Mouse (Mus musculus): ENCODE results near the gene Scyl2. TPM values are rescaled to one million over a fixed set of nuclear protein-coding genes. Genes with fewer than 3 reads are reported as not detected.
A peak's percentile ranks its signal among the peaks of the same experiment; 100 is the strongest.

Gene Scyl2
- polyA plus RNA-seq, 1 experiment from 2014 or later, result 13.0 TPM

GRCm38 (mm10) chr10:89695194-89695911 lies 9.3 kb upstream of the Scyl2 start:
- no peak for ATAC-seq (ENCODE audit: insufficient read depth)
- DNase-seq, result no peak
- no peak for TF ChIP-seq CTCF (IDR thresholded peaks at IDR 0.05; ENCODE audit: low read depth)
- H3K9ac ChIP-seq, result no peak overlapping the region
- no peaks in the 10 kb centered on the region for H3K36me3 ChIP-seq (ENCODE audit: insufficient read depth)
- H3K9me3 ChIP-seq (ENCODE audit: low read depth, low read length), result no peaks in the 10 kb centered on the region
- no peaks in the 10 kb centered on the region for H3K27me3 ChIP-seq (ENCODE audit: insufficient read depth, low read length)
- no peak overlapping the region for H3K4me2 ChIP-seq
- no peak overlapping the region for H3K4me3 ChIP-seq (ENCODE audit: low read depth, low read length)
- H3K27ac ChIP-seq (ENCODE audit: low read depth), result no peak overlapping the region
- 69% methylated on average over 20 of the region's 20 CpGs for WGBS
- no peaks in the 10 kb centered on the region for H3K4me1 ChIP-seq (ENCODE audit: insufficient read depth)

GRCm38 (mm10) chr10:89690021-89690420 lies 3.9 kb upstream of the Scyl2 start:
- no peaks in the 10 kb centered on the region for H3K9me3 ChIP-seq (ENCODE audit: low read depth, low read length)
- TF ChIP-seq CTCF (IDR thresholded peaks at IDR 0.05; ENCODE audit: low read depth), result no peak
- DNase-seq (no peak), ATAC-seq (ENCODE audit: insufficient read depth) (no peak)
- WGBS, result 56% methylated on average over 8 of the region's 8 CpGs
- H3K27ac ChIP-seq (ENCODE audit: low read depth), result no peak overlapping the region
- no peak overlapping the region for H3K4me2 ChIP-seq
- H3K9ac ChIP-seq, result no peak overlapping the region
- H3K4me3 ChIP-seq (ENCODE audit: low read depth, low read length), result no peak overlapping the region
- H3K36me3 ChIP-seq (ENCODE audit: insufficient read depth), result no peaks in the 10 kb centered on the region
- H3K27me3 ChIP-seq (ENCODE audit: insufficient read depth, low read length), result no peaks in the 10 kb centered on the region
- 0 out of 2 replicates have a peak, but pooled peaks cover 2% of the 10 kb centered on the region for H3K4me1 ChIP-seq (ENCODE audit: insufficient read depth)

- no peak overlapping the region for H3K27ac ChIP-seq (ENCODE audit: low read depth)
- no peak for TF ChIP-seq CTCF (IDR thresholded peaks at IDR 0.05; ENCODE audit: low read depth)
- WGBS, result 74% methylated on average over 2 of the region's 2 CpGs
Measured at GRCm38 (mm10) chr10:89687455-89687854, 1.4 kb upstream of the Scyl2 start.

GRCm38 (mm10) chr10:89685391-89686138 lies 520 bp downstream of the Scyl2 start:
- Histone ChIP-seq H3K27ac (ENCODE audit: low read depth) (peak overlapping the region; percentile 72), H3K27me3 (ENCODE audit: insufficient read depth, low read length) (no peaks in the 10 kb centered on the region), H3K4me1 (ENCODE audit: insufficient read depth) (0 out of 2 replicates have a peak, but pooled peaks cover 4% of the 10 kb centered on the region), H3K9me3 (ENCODE audit: low read depth, low read length) (no peaks in the 10 kb centered on the region), H3K4me2 (peak overlapping the region; percentile 71), H3K4me3 (ENCODE audit: low read depth, low read length) (peak overlapping the region; percentile 97), H3K9ac (peak overlapping the region; percentile 91), H3K36me3 (ENCODE audit: insufficient read depth) (no peaks in the 10 kb centered on the region)
- under 1% methylated on average over 51 of the region's 51 CpGs for WGBS
- peak; percentile 81 for ATAC-seq (ENCODE audit: insufficient read depth)
- peak; percentile 36 for DNase-seq
- TF ChIP-seq CTCF (IDR thresholded peaks at IDR 0.05; ENCODE audit: low read depth), result no peak

More at GRCm38 (mm10) chr10:89687455-89687854, 1.4 kb upstream of the Scyl2 start:
- Histone ChIP-seq H3K36me3 (ENCODE audit: insufficient read depth) (no peaks in the 10 kb centered on the region), H3K27me3 (ENCODE audit: insufficient read depth, low read length) (no peaks in the 10 kb centered on the region), H3K4me1 (ENCODE audit: insufficient read depth) (0 out of 2 replicates have a peak, but pooled peaks cover 4% of the 10 kb centered on the region), H3K9ac (no peak overlapping the region), H3K4me2 (no peak overlapping the region), H3K4me3 (ENCODE audit: low read depth, low read length) (no peak overlapping the region), H3K9me3 (ENCODE audit: low read depth, low read length) (no peaks in the 10 kb centered on the region)
- DNase-seq (no peak), ATAC-seq (ENCODE audit: insufficient read depth) (no peak)

- Histone ChIP-seq H3K9ac (no peak overlapping the region), H3K36me3 (ENCODE audit: insufficient read depth) (no peaks in the 10 kb centered on the region), H3K27me3 (ENCODE audit: insufficient read depth, low read length) (no peaks in the 10 kb centered on the region), H3K27ac (ENCODE audit: low read depth) (no peak overlapping the region), H3K4me1 (ENCODE audit: insufficient read depth) (0 out of 2 replicates have a peak, but pooled peaks cover 4% of the 10 kb centered on the region), H3K4me2 (no peak overlapping the region), H3K9me3 (ENCODE audit: low read depth, low read length) (no peaks in the 10 kb centered on the region), H3K4me3 (ENCODE audit: low read depth, low read length) (no peak overlapping the region)
- WGBS, result 80% methylated on average over 10 of the region's 10 CpGs
- TF ChIP-seq CTCF (IDR thresholded peaks at IDR 0.05; ENCODE audit: low read depth), result no peak
- ATAC-seq (ENCODE audit: insufficient read depth) (no peak), DNase-seq (no peak)
Measured at GRCm38 (mm10) chr10:89682961-89683360, 3.1 kb downstream of the Scyl2 start.

- DNase-seq (no peak), ATAC-seq (ENCODE audit: insufficient read depth) (no peak)
- no peaks in the 10 kb centered on the region for H3K9me3 ChIP-seq (ENCODE audit: low read depth, low read length)
- H3K36me3 ChIP-seq (ENCODE audit: insufficient read depth), result no peaks in the 10 kb centered on the region
- no peak overlapping the region for H3K4me2 ChIP-seq
- H3K27ac ChIP-seq (ENCODE audit: low read depth), result no peak overlapping the region
- H3K27me3 ChIP-seq (ENCODE audit: insufficient read depth, low read length), result no peaks in the 10 kb centered on the region
- H3K4me1 ChIP-seq (ENCODE audit: insufficient read depth), result 0 out of 2 replicates have a peak, but pooled peaks cover 4% of the 10 kb centered on the region
- TF ChIP-seq CTCF (IDR thresholded peaks at IDR 0.05; ENCODE audit: low read depth), result no peak
- H3K9ac ChIP-seq, result no peak overlapping the region
- 67% methylated on average over 1 of the region's 1 CpGs for WGBS
- no peak overlapping the region for H3K4me3 ChIP-seq (ENCODE audit: low read depth, low read length)
Measured at GRCm38 (mm10) chr10:89682157-89682556, 3.9 kb downstream of the Scyl2 start.

GRCm38 (mm10) chr10:89681706-89682105 lies 4.4 kb downstream of the Scyl2 start:
- Histone ChIP-seq H3K4me1 (ENCODE audit: insufficient read depth) (0 out of 2 replicates have a peak, but pooled peaks cover 4% of the 10 kb centered on the region), H3K36me3 (ENCODE audit: insufficient read depth) (no peaks in the 10 kb centered on the region), H3K27ac (ENCODE audit: low read depth) (no peak overlapping the region), H3K9me3 (ENCODE audit: low read depth, low read length) (no peaks in the 10 kb centered on the region), H3K4me3 (ENCODE audit: low read depth, low read length) (no peak overlapping the region), H3K4me2 (no peak overlapping the region), H3K27me3 (ENCODE audit: insufficient read depth, low read length) (no peaks in the 10 kb centered on the region), H3K9ac (no peak overlapping the region)
- DNase-seq, result no peak
- no peak for ATAC-seq (ENCODE audit: insufficient read depth)
- WGBS, result 87% methylated on average over 4 of the region's 4 CpGs
- TF ChIP-seq CTCF (IDR thresholded peaks at IDR 0.05; ENCODE audit: low read depth), result no peak

All from lung, embryonic 14.5 days (tissue).